Mouse (Mus musculus) small intestine, adult 2 months (tissue): Measurements from ENCODE around the gene Tmprss4.

Experiments used
- CTCF ChIP-seq: fragments of 200-500 bp; IDR thresholded peaks from 2 replicates; pipeline ENCODE4 v1.5.1; 2012; ENCODE audit warnings: low read depth, mild to moderate bottlenecking, control low read depth, inconsistent platforms, low read length, moderate library complexity, mixed read lengths; ENCODE audit not compliant: insufficient replicate concordance, insufficient read length; ENCODE audit errors: extremely low read depth
- POLR2A ChIP-seq: fragments of 200-500 bp; IDR thresholded peaks from 2 replicates; pipeline ENCODE4 v1.6.1; 2012; ENCODE audit warnings: low read depth, mild to moderate bottlenecking, control low read depth, inconsistent platforms, low read length, moderate library complexity

DNA sequence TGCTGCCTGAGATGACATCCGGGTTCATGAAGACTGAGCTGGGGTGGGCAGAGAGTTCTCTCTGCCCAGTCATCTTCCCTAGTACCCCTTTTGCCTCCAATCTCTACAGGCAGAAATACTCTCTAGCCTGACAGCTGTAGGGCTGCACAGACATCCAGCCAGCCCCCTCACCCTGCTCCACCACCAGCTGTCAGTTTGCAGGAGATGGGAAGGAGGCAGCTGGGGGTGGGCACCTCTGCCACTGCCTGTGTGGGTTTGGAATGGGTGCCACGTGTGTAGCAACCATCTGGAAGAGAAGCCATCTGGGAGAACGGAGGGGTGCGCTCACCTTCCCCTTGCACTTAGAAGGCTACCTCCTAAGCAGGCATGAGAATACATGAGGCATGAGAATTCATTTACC is 18.6 kb downstream of the Tmprss4 start:
- no peak for TF ChIP-seq POLR2A
- TF ChIP-seq CTCF, result no peak
